Mouse (Mus musculus): ENCODE measurements at regions not wholly inside any gene's neighbourhood (a gene's known extent, or its start where the extent isn't known, plus 50 kb on each side); places are given as distances from the start of the nearest gene placed in this dataset.

DNA sequence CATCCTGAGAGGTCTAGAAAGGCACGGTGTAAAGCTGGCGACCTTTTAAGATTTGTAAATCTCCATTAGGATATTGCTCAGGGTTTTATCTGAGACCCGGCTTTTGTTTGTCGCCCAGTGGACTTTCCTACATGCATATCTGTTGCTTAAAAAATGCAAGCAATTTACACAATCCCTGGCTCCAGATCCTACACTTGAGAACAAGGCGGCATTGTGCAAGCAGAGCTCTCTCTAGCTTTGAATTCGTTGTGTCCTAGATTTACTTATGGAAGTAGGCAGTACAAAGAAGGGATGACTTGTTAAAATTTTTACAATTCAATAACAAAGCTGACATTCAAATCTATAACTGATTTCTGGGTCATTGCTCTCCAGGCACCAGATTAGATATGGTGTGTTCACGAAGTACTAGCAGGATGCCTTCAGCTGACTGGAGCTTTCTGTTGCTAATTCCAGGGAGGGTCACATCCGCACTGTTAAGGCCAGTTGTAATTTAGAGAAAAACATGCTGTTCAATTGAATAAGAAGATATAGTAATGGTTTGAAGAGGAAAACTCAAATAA is 62.2 kb upstream of the Teddm2 start:
- intact Hi-C loops (cut with DNase I): no loop called here
- DNase-seq: no peak

DNA sequence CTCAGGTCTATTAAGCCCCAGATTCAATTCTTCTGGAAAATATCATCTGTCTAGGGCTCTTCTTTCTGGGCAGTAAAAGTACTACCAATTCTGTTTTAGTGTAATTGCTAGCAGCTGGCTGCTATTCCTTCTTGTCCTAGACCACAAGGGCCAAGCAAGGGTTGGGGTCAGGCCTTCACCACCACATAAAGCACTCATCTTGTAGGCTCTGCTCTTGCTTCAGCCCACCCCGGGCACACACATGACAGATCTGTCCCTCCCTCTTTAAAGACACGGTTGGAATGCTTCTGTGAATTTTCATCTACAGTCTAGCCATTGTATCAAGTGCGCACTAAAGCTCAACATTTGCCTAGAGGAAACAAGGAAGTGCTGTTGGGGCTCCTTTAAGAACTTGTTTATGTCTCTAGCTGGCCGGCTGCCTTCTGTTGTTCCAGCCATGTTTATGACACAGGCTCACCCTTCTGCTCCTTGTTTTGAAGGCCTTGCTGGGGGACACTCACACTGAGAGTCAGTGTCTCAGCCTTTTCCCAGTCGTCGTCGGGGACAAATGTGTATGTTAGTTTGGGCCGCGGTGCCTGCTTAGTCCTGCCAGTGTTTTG is 63.8 kb upstream of the Teddm2 start:
- intact Hi-C loops (cut with DNase I): no loop called here
- DNase-seq: no peak

DNA sequence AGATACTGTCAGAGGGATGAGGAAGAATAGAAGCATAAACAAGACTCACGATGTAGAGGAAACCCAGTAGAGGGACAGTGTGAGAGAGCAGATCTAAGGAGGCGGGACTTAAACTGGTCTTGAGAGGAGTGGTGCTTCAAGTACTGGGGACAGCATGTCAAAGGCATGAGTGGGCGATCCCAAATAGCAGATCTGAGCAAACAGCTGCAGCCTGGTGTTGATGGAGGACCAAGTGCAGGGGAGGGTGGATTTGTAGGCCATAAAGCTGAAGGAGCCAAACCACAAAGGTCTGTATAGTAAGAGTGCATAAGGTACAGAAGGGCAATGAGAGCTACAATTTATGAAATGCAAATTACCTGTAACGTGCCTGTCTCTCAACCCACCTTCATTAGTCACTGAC is 69.4 kb upstream of the Teddm2 start:
- intact Hi-C loops (cut with DNase I): no loop called here

DNA sequence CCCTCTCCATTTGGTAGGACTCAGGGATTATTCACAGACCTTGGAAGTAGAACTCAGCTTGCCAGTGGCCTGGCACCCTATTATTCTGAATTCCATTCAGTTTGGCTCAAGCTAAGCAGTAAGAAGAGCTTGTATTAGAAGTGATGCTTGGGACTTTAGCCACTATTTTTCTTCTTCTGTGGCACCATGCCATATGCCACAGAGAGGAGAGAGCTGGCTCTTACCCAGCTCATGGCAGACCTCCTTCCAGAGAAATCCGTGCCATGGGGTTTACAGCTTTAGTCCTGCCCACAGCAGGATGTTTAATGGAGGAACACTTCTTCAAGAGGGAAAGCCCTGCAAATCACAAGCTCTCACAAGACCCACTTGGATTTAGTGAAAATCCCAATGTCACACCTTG is 74.3 kb upstream of the Teddm2 start:
- peak; percentile 41 for DNase-seq
- intact Hi-C loops (cut with DNase I): no loop called here

More for the DNA sequence above, 69.4 kb upstream of the Teddm2 start:
- DNase-seq: no peak

DNA sequence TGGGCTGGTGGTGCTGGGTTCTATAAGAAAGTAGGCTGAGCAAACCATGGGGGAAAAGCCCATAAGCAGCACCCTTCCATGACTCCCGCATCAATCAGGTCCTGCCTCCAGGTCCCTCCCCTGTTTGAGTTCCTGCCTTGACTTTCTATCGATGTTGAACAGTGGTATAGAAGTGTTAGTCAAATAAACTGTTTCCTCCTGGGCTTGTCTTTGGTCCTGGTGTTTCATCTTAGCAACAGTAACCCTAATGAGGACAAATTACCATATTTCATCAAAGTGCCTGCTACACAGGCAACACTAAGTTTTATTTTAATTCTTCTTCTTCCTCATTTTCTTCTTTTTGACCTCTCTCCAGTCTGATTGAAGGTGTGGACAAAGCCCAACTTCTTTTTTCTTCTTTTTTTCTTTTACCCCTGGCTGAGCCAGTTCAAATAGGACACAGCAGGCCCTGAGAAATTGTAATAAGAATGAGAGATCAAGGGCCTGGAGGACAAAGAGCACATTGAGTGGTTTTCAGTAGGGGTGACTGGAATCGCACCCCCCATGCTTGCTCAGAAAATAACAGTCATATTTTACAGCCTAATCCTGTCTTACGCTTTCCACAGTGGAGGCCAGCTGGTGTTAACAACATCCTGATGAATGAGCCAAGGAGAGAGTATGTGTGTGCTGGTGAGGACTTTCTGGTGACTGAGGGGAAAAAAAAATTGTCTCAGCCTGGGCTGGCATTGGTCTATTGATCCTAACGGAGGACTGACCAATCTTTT is 78.1 kb upstream of the Teddm2 start:
- no peak for DNase-seq
- intact Hi-C loops (cut with DNase I): no loop called here

DNA sequence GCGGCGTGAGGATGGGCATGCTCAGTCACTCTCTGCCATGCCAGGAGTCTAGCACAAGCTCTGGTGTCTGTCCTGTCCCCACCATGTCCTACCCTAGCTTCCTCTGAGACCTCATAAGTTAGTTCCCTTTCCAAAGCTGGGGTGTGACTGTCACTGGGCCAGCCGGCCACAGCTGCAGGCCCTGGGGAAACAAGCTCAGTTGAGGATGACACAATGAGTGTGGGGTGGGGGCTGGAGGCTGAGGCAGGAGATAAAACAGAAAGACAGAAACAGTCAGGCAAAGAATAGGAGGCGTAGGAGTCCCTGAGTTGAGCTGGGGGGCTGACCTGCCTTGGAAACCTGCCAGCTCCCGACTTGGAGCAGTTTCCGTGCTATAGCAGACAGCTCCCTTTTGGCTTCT is 80.9 kb upstream of the Teddm2 start:
- intact Hi-C loops (cut with DNase I): no loop called here
- no peak for DNase-seq

DNA sequence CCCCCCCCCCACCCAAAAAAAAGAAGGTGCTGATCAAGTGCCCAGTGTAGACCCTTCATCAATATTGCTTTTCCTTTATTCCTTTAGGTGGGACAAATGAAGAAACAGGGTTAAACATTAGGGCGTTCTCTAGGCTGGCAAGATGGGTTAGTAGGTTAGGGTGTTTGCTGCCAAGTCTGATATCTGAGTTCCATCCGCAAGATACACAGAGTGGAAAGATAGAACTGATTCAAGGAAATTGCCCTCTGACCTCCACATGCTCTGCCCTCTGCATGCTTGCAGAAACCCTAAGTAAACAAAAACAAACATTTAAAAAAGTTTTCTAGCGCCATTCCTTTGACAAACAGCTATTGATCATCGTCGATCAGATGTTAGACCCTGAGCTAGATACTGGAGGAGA is 85.6 kb upstream of the Teddm2 start:
- no peak for DNase-seq
- intact Hi-C loops (cut with DNase I): no loop called here

DNA sequence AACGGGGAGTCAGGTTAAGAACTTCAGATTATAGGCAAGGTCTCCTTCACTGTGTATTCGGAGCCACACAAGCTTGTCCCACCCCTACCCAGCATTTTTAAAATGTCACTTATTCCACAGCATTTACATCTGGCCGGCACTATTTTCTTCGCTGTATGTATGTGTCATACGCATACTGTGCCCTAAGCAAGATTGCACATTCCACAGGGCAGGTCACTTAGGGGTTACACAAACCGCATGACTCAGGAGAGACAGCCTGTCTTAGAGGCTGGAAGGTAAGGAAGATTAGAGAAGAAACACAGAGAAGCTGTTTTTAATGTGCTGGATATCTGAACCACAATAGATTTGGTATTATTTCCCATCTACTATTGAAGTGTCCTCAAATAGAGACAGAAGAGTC is 86.6 kb upstream of the Teddm2 start:
- intact Hi-C loops (cut with DNase I): no loop called here
- no peak for DNase-seq

DNA sequence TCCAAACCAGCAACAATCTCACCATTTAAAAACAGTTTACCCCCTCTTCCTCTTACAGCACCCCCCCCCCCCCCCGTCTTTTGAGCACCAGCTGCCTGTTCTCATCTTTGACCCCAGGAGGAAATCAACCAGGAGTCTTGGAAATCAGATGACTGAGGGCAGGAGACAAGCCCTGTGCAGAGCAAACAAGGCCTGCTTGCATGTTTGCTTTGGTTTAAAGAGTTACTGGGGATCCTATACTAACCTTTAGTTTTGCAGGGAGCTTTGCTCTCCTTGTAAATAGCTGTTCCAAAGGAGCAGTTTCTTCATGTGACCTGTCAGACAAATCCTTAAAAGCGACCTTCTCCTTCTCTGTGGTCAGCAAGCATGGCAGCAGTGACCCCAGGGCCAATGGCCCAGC is 88.3 kb upstream of the Teddm2 start:
- intact Hi-C loops (cut with DNase I): no loop called here
- no peak for DNase-seq

DNA sequence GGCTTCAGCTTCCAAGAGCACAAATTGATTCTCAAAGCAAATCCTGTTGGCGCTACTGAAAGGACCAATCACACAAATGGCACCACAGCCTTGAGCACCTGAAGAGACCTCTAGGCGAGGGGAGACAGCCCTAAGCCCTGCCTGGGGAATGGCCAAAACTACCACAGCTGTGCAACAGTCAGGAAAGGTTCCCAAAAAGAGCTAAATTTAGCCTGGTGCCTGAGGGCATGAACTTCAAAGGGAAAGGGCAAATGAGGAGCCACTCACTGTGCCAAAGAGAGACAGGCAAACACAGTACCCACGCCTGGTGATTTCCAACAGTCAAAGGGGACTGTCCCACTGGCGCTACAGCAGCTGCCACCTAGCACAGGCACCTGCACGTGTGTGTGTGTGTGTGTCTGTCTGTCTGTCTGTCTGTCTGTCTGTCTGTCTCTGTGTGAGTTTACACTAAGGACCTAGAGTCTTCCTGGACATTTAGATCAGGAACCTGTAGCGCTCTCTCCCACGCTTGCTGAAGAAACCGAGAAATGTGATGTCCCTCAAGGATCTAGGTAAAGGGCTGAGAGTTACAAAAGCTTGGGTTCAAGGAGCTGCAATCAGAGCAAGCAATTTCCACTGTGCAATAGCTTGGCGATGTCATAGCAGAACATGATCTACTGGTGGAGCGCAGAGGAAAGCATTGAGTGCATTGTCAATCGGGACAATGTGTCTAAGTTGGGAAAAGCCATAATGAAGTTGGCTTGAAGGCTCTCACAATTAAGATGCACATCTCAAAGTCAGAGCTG is 90.8 kb upstream of the Teddm2 start:
- intact Hi-C loops (cut with DNase I): no loop called here
- no peak for DNase-seq

DNA sequence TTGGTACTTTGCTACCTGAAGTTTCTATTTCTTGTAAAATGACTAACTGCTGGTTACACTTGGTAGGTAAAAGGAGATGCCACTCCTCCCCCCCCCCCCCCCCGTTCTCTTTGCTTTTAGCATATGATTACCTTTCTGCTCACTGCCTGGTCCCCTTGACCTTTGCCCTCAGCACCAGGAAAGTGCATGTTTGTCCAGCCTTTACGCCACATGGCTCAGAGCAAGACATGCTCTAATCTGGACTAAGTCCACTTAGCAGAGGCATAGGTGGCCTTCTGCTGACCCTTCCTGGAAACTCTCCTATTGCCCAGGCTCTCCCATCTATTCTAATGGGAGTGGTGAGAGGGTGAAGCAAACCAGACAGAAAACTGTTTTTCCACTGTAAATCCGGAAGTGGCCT is 92.4 kb upstream of the Teddm2 start:
- intact Hi-C loops (cut with DNase I): no loop called here
- DNase-seq: no peak

DNA sequence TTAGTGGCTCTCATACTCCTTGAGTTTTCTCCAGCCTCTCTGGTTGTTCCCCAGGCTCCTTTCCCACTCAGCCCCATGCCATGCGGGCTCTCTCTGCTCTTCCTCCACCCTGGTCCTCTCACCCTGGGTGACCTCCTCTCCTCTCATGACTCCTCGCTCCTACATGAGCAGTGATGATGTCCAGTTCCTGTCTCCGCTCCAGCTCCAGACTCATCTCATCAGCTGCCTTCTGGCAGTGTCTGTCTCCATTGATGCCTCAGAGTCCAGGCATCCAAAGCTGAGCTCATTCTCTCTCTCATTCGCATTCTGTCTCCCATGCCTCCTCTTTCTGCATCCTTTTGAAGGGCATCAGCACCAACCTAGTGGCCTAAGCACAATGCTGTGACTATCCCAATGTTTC is 94.8 kb upstream of the Teddm2 start:
- intact Hi-C loops (cut with DNase I): no loop called here
- no peak for DNase-seq

DNA sequence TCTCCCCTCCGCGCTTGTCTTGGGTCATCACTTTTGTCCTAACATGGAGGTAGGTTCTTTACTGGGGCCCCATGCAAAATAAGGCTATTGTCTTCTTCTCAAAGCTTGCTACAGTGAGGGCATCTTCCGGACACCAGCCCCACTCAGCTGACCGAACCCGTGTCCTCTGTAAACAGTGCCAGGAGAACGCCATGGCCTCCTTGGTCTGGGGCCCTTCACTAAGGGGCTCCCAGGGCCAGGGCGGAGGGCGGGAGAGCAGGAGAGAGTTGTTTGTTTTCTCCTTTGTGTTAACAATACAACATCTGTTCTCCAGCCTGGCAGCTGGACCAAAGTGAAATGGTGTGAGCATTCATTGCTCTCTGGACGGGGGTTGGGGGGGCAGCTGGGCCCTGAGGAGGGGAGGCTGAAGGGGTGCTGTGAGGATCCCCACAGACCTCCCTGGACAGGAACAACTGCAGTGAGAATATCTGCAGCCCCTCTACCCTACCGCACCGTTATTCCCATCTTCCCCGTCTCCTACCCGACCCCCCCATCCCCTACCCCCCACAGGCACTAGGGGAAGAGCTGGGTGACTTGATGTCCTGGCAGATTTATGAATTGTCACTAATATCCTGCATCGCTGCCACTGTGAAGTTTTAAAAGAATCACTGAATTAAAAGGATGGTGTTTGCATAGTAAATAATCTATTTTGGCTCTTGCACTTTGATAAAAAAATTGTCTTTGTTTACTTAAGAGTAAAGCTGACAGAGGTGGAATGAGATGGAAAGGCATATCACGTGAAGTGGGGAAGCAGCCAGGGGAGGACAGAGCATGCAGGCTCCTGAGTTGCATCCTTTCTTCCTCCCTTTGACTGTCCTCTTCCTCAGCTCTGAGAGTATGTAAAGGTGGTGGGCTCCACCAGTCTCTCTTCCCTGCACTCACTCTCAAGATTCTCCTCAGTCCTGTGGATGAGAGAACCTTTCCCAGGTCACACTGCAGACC is 97.5 kb upstream of the Teddm2 start:
- no peak for DNase-seq
- intact Hi-C loops (cut with DNase I): no loop called here

DNA sequence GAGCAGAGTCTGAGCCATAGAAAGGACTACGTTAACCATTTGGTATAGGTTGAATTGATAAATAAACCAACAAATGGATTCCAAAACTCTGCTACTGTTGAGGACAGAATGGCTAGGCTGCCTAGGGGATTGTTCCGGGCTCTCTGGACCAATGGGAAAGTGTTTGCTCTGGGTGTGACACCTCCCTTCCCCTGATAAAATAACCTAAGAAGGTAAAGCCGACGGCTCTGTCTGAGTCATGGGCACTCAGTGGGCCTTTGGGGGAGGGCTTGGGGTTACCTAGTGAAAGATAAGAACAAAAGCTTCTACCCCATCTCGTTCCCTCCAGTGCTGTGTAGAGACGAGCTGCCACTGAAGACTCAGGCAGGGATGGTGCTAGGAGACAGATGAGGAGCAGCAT is 99.7 kb upstream of the Teddm2 start:
- intact Hi-C loops (cut with DNase I): no loop called here
- DNase-seq: no peak

DNA sequence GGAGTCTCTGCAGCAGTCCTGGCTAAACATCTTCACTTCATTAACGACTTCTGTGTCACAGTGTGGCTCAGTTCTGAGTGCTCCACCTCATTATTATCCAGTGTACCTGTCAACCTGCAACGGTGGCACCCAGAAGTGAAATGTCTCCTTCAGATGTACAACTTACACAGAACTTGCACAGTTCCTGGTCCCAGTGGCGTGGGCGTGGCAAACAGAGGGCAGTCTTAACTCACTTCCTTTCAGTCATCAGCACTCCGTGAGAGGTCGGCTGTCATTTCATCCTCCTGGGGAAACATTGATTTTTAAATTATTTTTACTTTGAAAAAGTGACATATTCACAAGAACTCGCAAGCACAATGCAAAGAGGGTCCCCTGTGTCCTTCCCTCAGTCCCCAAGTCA is 103.6 kb upstream of the Teddm2 start:
- no peak for DNase-seq
- intact Hi-C loops (cut with DNase I): no loop called here

DNA sequence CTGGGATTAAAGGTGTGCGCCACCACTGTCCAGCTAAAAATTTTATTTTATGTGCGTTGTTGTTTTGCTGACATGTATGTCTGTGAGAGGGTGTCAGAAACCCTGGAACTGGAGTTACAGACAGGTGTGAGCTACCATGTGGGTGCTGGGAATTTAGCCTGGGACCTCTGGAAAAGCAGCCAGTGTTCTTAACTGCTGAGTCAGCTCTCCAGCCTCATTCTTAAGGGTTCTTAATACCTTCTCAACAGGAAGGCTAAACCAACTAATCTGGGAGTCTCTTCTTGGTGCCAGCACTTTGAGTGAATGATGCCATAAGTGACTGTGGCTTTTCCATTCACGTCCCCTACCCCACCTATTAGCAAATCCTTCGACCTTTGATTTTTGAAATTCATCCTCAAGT is 104.6 kb upstream of the Teddm2 start:
- intact Hi-C loops (cut with DNase I): no loop called here
- DNase-seq: no peak

DNA sequence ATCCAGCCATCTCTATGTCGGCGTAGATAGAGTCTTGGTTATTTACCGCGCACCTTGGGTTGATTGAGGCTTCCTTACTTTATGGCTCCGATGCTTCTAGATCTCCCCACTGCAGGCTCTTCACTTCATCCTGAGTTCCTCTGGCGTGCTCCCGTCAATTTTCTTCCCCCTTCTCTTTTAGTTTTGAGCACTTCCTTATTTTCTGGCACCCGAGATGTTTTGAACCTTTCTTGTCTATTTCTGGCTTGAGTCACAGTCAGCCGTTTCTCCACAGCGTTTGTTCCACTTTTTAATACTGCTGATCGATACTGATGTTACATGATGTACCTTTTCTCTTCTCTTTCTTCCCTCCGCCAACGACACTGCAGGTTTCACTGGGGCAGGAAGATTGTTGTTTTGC is 106.0 kb upstream of the Teddm2 start:
- no peak for DNase-seq
- intact Hi-C loops (cut with DNase I): no loop called here

DNA sequence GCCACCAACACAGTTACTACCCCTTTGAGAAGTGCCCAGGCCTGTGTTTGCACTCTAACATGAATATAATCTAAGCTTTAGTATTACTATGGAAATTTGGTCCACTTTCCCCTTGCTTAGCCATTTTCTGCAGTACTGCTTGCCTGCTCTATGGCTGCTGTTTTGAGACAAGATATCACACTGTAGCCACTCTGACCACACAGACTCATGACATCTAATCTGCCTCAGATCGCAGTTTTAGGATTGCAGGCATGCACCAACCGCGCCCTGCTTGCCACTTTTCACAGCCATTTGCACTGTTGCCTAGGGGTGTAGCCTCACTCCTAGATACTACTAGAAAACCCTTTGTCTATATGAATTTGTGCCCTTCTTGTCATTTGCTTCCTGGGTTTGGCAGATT is 107.4 kb upstream of the Teddm2 start:
- intact Hi-C loops (cut with DNase I): no loop called here

DNA sequence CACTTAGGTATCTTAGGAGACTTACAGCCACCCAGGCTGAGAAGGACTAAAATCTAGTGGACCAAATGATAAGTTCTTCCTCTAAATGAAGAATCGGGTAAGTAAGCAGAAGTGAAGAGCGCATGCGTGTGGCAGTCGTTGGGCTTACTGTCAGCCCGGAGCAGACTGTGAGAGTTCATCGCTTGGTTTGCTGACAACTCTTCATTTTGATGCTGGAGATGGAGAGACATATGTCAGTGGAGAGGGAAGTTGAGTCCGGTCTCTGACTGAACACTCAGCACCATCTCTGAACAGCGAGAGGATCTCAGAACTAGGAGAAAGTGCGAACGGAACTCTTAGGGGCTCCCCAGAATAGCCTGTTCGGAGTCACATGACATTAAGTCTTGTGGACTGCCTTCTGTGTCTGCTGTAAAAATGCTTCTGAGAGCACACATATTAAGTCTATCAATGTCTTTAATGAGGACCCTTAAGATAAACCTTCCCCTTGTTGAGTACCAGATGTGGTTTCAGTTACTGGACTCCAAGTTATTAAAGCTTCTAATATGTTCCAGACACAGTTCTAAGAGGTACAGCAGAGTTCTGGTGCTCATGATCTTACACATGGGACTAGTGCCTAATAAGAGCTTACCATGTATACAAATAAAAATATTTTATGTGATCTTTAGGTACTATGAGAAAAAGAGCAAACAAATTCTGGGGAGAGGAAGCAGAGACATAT is 108.7 kb upstream of the Teddm2 start:
- no peak for DNase-seq
- intact Hi-C loops (cut with DNase I): no loop called here

More for the DNA sequence above, 107.4 kb upstream of the Teddm2 start:
- no peak for DNase-seq

DNA sequence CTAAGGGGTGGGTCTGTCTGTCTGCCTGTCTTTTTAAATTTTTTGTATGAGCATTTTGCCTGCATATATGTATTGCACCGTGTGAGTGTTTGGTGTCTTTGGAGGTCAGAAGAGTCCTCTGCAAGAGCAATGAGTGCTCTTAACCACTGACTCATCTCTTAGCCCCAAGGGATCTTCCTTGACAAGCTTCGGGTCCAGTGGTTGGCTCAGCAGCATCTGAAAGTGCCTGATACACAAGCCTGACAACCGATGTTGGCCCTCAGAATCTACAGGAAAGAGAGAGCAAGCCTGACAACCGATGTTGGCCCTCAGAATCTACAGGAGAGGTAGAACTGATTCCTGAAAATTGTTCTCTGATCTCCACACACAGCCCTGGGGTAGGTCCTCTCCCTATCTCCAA is 110.7 kb upstream of the Teddm2 start:
- intact Hi-C loops (cut with DNase I): no loop called here
- no peak for DNase-seq
